13 mouse cellular contexts compared by ENCODE assay signal in genomic region chr2:33159593-33159992, GRCm38 (mm10). TPM values are rescaled to one million over a fixed set of nuclear protein-coding genes. Genes with fewer than 3 reads are reported as not detected.
DNase-seq lines count a peak whose midpoint lies in the region; ATAC-seq and TF ChIP-seq lines count a peak whose summit lies in the region.
"Had no signal": no experiment of that assay in that cellular context is flagged by ENCODE, and none has a peak within 500 bp of the region (broad histone marks: within the 10 kb centered on the region; RNA-seq: fewer than 3 reads in every experiment).

No protein-coding gene starts in this region.

- no peak for TF ChIP-seq POLR2A in cortical plate, adult 2 months (IDR thresholded peaks at IDR 0.05; ENCODE audit: extremely low read depth, insufficient read depth, low read length)
- TF ChIP-seq POLR2A in limb, embryonic 14.5 days (IDR thresholded peaks at IDR 0.05; ENCODE audit: borderline replicate concordance, extremely low read depth, insufficient read depth, insufficient read length) = no peak

- H3K4me2 ChIP-seq in limb, embryonic 14.5 days (replicated peaks; ENCODE audit: low read depth, low read length, severe bottlenecking) = no peak overlapping the region

- intact Hi-C loops in gastrocnemius, adult 2 months (cut with DNase I) = no loop called here

- H3K4me1 ChIP-seq in cortical plate, adult 2 months (ENCODE audit: control insufficient read depth, insufficient read depth, low read length) = peaks cover 5% of the 10 kb centered on the region
- H3K4me1 ChIP-seq in limb, embryonic 14.5 days (ENCODE audit: control insufficient read depth, insufficient read depth, low read length) = peaks cover 27% of the 10 kb centered on the region

- H3K4me3 ChIP-seq in gastrocnemius, adult 2 months = no peak overlapping the region
- H3K4me3 ChIP-seq in cortical plate, adult 2 months (ENCODE audit: insufficient read depth, low read length) = no peak overlapping the region
- no peak overlapping the region for H3K4me3 ChIP-seq in limb, embryonic 14.5 days (replicated peaks; ENCODE audit: low read length)

- ATAC-seq in limb, embryonic 14.5 days (ENCODE audit: low FRiP score, low read depth) = no peak
- ATAC-seq: forebrain, embryonic 16.5 days had no signal

- H3K9me3 ChIP-seq in limb, embryonic 14.5 days (ENCODE audit: control insufficient read depth, low read length) = no peaks in the 10 kb centered on the region

- no peaks in the 10 kb centered on the region for H3K27me3 ChIP-seq in limb, embryonic 14.5 days (ENCODE audit: control insufficient read depth, insufficient read depth, low read length)

- peak; percentile 2; the same call in 1 of the 2 replicates for TF ChIP-seq CTCF in gastrocnemius, adult 2 months (IDR thresholded peaks at IDR 0.05)
- TF ChIP-seq CTCF in cortical plate, adult 2 months (IDR thresholded peaks at IDR 0.05; ENCODE audit: extremely low read depth, insufficient read depth, low read length) = no peak

- no peak overlapping the region for H3K9ac ChIP-seq in limb, embryonic 14.5 days (ENCODE audit: low read depth, low read length, severe bottlenecking)

- H3K27ac ChIP-seq in gastrocnemius, adult 2 months = peak overlapping the region; percentile 79
- peak overlapping the region; percentile 14; the same call in 1 of the 2 replicates for H3K27ac ChIP-seq in cortical plate, adult 2 months (ENCODE audit: insufficient read depth, low read length)
- H3K27ac ChIP-seq in limb, embryonic 14.5 days (replicated peaks; ENCODE audit: low read depth, low read length) = peak overlapping the region; percentile 75

- H3K36me3 ChIP-seq in limb, embryonic 14.5 days (ENCODE audit: control insufficient read depth, insufficient read depth, low read length) = no peaks in the 10 kb centered on the region

- DNase-seq in gastrocnemius, adult 2 months = no peak
- no peak for DNase-seq in gastrocnemius, postnatal 4 days (ENCODE audit: low spot score in 2 of 2)
- DNase-seq in kidney, postnatal 36 days = peak; percentile 29 to 34
- DNase-seq in kidney, adult 8-10 months = no peak
- no peak for DNase-seq in limb, embryonic 14.5 days (ENCODE audit: low spot score)
- no peak for DNase-seq in adrenal gland, postnatal 36 days
- DNase-seq in adrenal gland, postnatal 4 days (ENCODE audit: low spot score in 2 of 2) = no peak
- DNase-seq: adrenal gland, postnatal 25 days; cerebellum, adult 8-10 months; thymus, adult 2 months had no signal

- WGBS in limb, embryonic 14.5 days = 90% methylated on average over 7 of the region's 7 CpGs

RNA-seq across cellular contexts. Expression of gene Garnl3, which starts 28.1 kb away (rescaled TPM):
- under 1 TPM; 0.31 to 0.89 TPM for total RNA-seq in gastrocnemius, adult 2 months (2021)
- total RNA-seq in gastrocnemius, postnatal 4 days (2021) = 1 to 10 TPM; 7.5 to 8.4 TPM
- 123 and 124 TPM in 2 replicates for polyA plus RNA-seq in cortical plate, adult 2 months (2012; rRNA removed)
- polyA plus RNA-seq in limb, embryonic 14.5 days (2012; rRNA removed) = 10.1 and 12.0 TPM in 2 replicates
- polyA plus RNA-seq in limb, embryonic 14.5 days (2014; fragmentation: Nextera tagmentation; extraction: Ambion mirVana) = 9.6 and 10.0 TPM in 2 replicates
- 10 to 100 TPM; 11.6 to 15.3 TPM for total RNA-seq in adrenal gland, postnatal 36 days (2021)
- total RNA-seq in adrenal gland, postnatal 4 days (2021) = 10 to 100 TPM; 35.7 to 39.7 TPM
- total RNA-seq: megakaryocyte progenitor cell, adult 5-6 weeks had no signal

RNA-seq across cellular contexts. Expression of gene Angptl2, which starts 56.3 kb away (rescaled TPM):
- total RNA-seq in gastrocnemius, adult 2 months (2021) = 10 to 100 TPM; 20.6 to 47.1 TPM
- 100 to 1,000 TPM; 356 to 404 TPM for total RNA-seq in gastrocnemius, postnatal 4 days (2021)
- 4.9 and 5.5 TPM in 2 replicates for polyA plus RNA-seq in cortical plate, adult 2 months (2012; rRNA removed)
- polyA plus RNA-seq in limb, embryonic 14.5 days (2012; rRNA removed) = 104 and 123 TPM in 2 replicates
- 67.2 and 70.3 TPM in 2 replicates for polyA plus RNA-seq in limb, embryonic 14.5 days (2014; fragmentation: Nextera tagmentation; extraction: Ambion mirVana)
- total RNA-seq in adrenal gland, postnatal 36 days (2021) = 10 to 100 TPM; 31.0 to 31.6 TPM
- total RNA-seq in adrenal gland, postnatal 4 days (2021) = 10 to 100 TPM; 41.9 to 51.7 TPM

Comparison
In these comparisons a context has a peak if more than half of its experiments do, and no peak if none do; other contexts are left out.
1. DNase-seq: peak in kidney, postnatal 36 days (2 of 2); none in gastrocnemius, adult 2 months (single experiment), gastrocnemius, postnatal 4 days (0 of 2), kidney, adult 8-10 months (0 of 2), limb, embryonic 14.5 days (single experiment), adrenal gland, postnatal 36 days (0 of 2) and adrenal gland, postnatal 4 days (0 of 2).
2. RNA of gene Garnl3, which starts 28.1 kb away (total RNA-seq): 35.7 to 39.7 TPM in adrenal gland, postnatal 4 days, 11.6 to 15.3 TPM in adrenal gland, postnatal 36 days and 7.5 to 8.4 TPM in gastrocnemius, postnatal 4 days; 0.31 to 0.89 TPM in gastrocnemius, adult 2 months; every median in the first group is over 4 times any median in the second.
3. RNA of gene Angptl2, which starts 56.3 kb away (total RNA-seq): 356 to 404 TPM in gastrocnemius, postnatal 4 days; 41.9 to 51.7 TPM in adrenal gland, postnatal 4 days, 20.6 to 47.1 TPM in gastrocnemius, adult 2 months and 31.0 to 31.6 TPM in adrenal gland, postnatal 36 days; every median in the first group is over 4 times any median in the second.
4. H3K27ac ChIP-seq: peak in every context shown above with its lines; median percentile 79 in gastrocnemius, adult 2 months; 75 in limb, embryonic 14.5 days; 14 in cortical plate, adult 2 months.